In genomic region chr11:121451753-121452635, GRCm38 (mm10) we compare ENCODE assay signal across 8 mouse cellular contexts. TPM values are rescaled to one million over a fixed set of nuclear protein-coding genes. Genes with fewer than 3 reads are reported as not detected.
A peak's percentile ranks its signal among the peaks of the same experiment; 100 is the strongest.
DNase-seq lines count a peak whose midpoint lies in the region; ATAC-seq and TF ChIP-seq lines count a peak whose summit lies in the region.

Gene Tbcd, plus strand, starts transcription at chr11:121451949.

- peak within 1 kb of the TSS; percentile 70 for H3K9ac ChIP-seq in kidney, embryonic 14.5 days (ENCODE audit: low read depth, low read length)
- H3K9ac ChIP-seq in limb, embryonic 15.5 days = peak within 1 kb of the TSS; percentile 62

- no peak for TF ChIP-seq POLR2A in bone marrow macrophage, adult 2 months (IDR thresholded peaks at IDR 0.05; ENCODE audit: borderline replicate concordance, low read depth, low read length)
- TF ChIP-seq POLR2A in embryonic fibroblast, embryonic 13.5 days (IDR thresholded peaks at IDR 0.05; ENCODE audit: low read depth, low read length) = peak; percentile 68

- H3K4me2 ChIP-seq in kidney, embryonic 14.5 days (replicated peaks; ENCODE audit: low read depth, low read length) = peak within 1 kb of the TSS; percentile 76
- H3K4me2 ChIP-seq in limb, embryonic 15.5 days = peak within 1 kb of the TSS; percentile 67

- H3K36me3 ChIP-seq in kidney, embryonic 14.5 days (ENCODE audit: control insufficient read depth, insufficient read depth, low read length) = 0 out of 2 replicates have a peak, but pooled peaks cover 4% of the 10 kb centered on the region
- H3K36me3 ChIP-seq in limb, embryonic 15.5 days = peaks cover 12% of the 10 kb centered on the region

- H3K9me3 ChIP-seq in kidney, embryonic 14.5 days (ENCODE audit: control insufficient read depth, low read length) = no peaks in the 10 kb centered on the region
- H3K9me3 ChIP-seq in limb, embryonic 15.5 days = no peaks in the 10 kb centered on the region

- no peak within 1 kb of the TSS for H3K27ac ChIP-seq in bone marrow macrophage, adult 2 months (ENCODE audit: insufficient read depth, low read depth, low read length)
- H3K27ac ChIP-seq in embryonic fibroblast, embryonic 13.5 days (ENCODE audit: insufficient read depth, low read length) = peak within 1 kb of the TSS; percentile 8
- no peak within 1 kb of the TSS for H3K27ac ChIP-seq in kidney, embryonic 14.5 days (ENCODE audit: low read depth, low read length)
- H3K27ac ChIP-seq in limb, embryonic 15.5 days = peak within 1 kb of the TSS; percentile 72

- under 1% methylated on average over 58 of the region's 58 CpGs for WGBS in kidney, embryonic 14.5 days
- under 1% methylated on average over 58 of the region's 58 CpGs for WGBS in limb, embryonic 15.5 days

- no peaks in the 10 kb centered on the region for H3K27me3 ChIP-seq in kidney, embryonic 14.5 days (ENCODE audit: control insufficient read depth, insufficient read depth, low read length)
- no peaks in the 10 kb centered on the region for H3K27me3 ChIP-seq in limb, embryonic 15.5 days

- peaks cover 13% of the 10 kb centered on the region for H3K4me1 ChIP-seq in bone marrow macrophage, adult 2 months (ENCODE audit: control insufficient read depth, insufficient read depth, low read length)
- H3K4me1 ChIP-seq in embryonic fibroblast, embryonic 13.5 days (ENCODE audit: control insufficient read depth, insufficient read depth, low read length) = no peaks in the 10 kb centered on the region
- peaks cover 9% of the 10 kb centered on the region; the same call in 1 of the 2 replicates for H3K4me1 ChIP-seq in kidney, embryonic 14.5 days (ENCODE audit: control insufficient read depth, insufficient read depth, low read length)
- H3K4me1 ChIP-seq in limb, embryonic 15.5 days = peaks cover 10% of the 10 kb centered on the region; the same call in 1 of the 2 replicates

- DNase-seq in A20 (ENCODE audit: low read depth, low spot score) = peak; percentile 94
- DNase-seq in heart, adult 9 months (ENCODE audit: low spot score in 2 of 2) = peak; percentile 92
- DNase-seq in monocyte, adult 2 months (ENCODE audit: low read depth in 1 of 2, low spot score in 2 of 2) = peak; percentile 84 to 88
- DNase-seq in spleen, postnatal 36 days (ENCODE audit: low spot score in 2 of 2) = peak; percentile 89 to 91

- peak; percentile 97 for ATAC-seq in kidney, embryonic 14.5 days (ENCODE audit: low FRiP score, low TSS enrichment)
- peak; percentile 89 for ATAC-seq in limb, embryonic 15.5 days (ENCODE audit: insufficient number of reproducible peaks, low FRiP score, low TSS enrichment, low read depth)

- peak within 1 kb of the TSS; percentile 97 for H3K4me3 ChIP-seq in bone marrow macrophage, adult 2 months (ENCODE audit: insufficient read depth, low read length)
- peak within 1 kb of the TSS; percentile 84 for H3K4me3 ChIP-seq in embryonic fibroblast, embryonic 13.5 days (ENCODE audit: insufficient read depth, low read length)
- peak within 1 kb of the TSS; percentile 90 for H3K4me3 ChIP-seq in kidney, embryonic 14.5 days (ENCODE audit: low read length)
- H3K4me3 ChIP-seq in limb, embryonic 15.5 days = peak within 1 kb of the TSS; percentile 98

- TF ChIP-seq CTCF in bone marrow macrophage, adult 2 months (IDR thresholded peaks at IDR 0.05; ENCODE audit: low read depth, low read length) = no peak
- no peak for TF ChIP-seq CTCF in embryonic fibroblast, embryonic 13.5 days (IDR thresholded peaks at IDR 0.05; ENCODE audit: borderline replicate concordance, insufficient read depth, low read length)

RNA-seq across cellular contexts. Expression of gene Tbcd, which starts in this region (rescaled TPM):
- polyA plus RNA-seq in bone marrow macrophage, adult 2 months (2012; ENCODE audit: insufficient read depth, insufficient read length, missing spikeins) = 25.2 and 27.4 TPM in 2 replicates
- 41.0 and 43.2 TPM in 2 replicates for polyA plus RNA-seq in embryonic fibroblast, embryonic 13.5 days (2011; ENCODE audit: insufficient read length, low read depth, missing spikeins)
- 19.4 and 35.1 TPM in 2 replicates for polyA plus RNA-seq in kidney, embryonic 14.5 days (2014; fragmentation: Nextera tagmentation; extraction: Ambion mirVana)
- 51.5 and 51.8 TPM in 2 replicates for polyA plus RNA-seq in limb, embryonic 15.5 days (2015; fragmentation: Nextera tagmentation; extraction: Ambion mirVana)

Comparison
In these comparisons a context has a peak if more than half of its experiments do, and no peak if none do; other contexts are left out.
1. H3K27ac ChIP-seq: peak in embryonic fibroblast, embryonic 13.5 days (single experiment) and limb, embryonic 15.5 days (single experiment); none in bone marrow macrophage, adult 2 months (single experiment) and kidney, embryonic 14.5 days (single experiment).
2. Peak in every context shown above with its lines, with median percentiles within 50 percentile points of each other: DNase-seq and H3K4me3 ChIP-seq.